Mouse (Mus musculus): Measurements from ENCODE around the gene Aldh16a1. TPM values are rescaled to one million over a fixed set of nuclear protein-coding genes. Genes with fewer than 3 reads are reported as not detected.
A peak's percentile ranks its signal among the peaks of the same experiment; 100 is the strongest.

Aldh16a1 gene
- polyA plus RNA-seq, 1 experiment = 34.6 TPM

- TF ChIP-seq CTCF (IDR thresholded peaks at IDR 0.05; ENCODE audit: control insufficient read depth, insufficient read depth, insufficient read length) (no peak), MAX (IDR thresholded peaks at IDR 0.05) (no peak), MYOG (IDR thresholded peaks at IDR 0.05; ENCODE audit: control insufficient read depth, extremely low read depth, insufficient read length) (no peak), USF1 (IDR thresholded peaks at IDR 0.05; ENCODE audit: low read depth) (no peak), CEBPB (IDR thresholded peaks at IDR 0.05; ENCODE audit: low read depth) (no peak), MYOD1 (IDR thresholded peaks at IDR 0.05; ENCODE audit: control insufficient read depth, insufficient read length, low read depth) (no peak), FOSL1 (IDR thresholded peaks at IDR 0.05; ENCODE audit: insufficient read depth, low read length, poor library complexity, severe bottlenecking) (no peak)
- Histone ChIP-seq H3K4me3 (ENCODE audit: insufficient read depth, poor library complexity, severe bottlenecking) (no peak overlapping the region), H3K79me2 (ENCODE audit: control insufficient read depth, insufficient read depth) (no peaks in the 10 kb centered on the region), H3ac (ENCODE audit: control insufficient read depth, insufficient read length, low read depth) (no peak overlapping the region), H3K79me3 (ENCODE audit: low read depth) (no peaks in the 10 kb centered on the region), H3K36me3 (ENCODE audit: control insufficient read depth, insufficient read depth) (no peaks in the 10 kb centered on the region), H3K27me3 (ENCODE audit: control insufficient read depth, insufficient read depth, insufficient read length) (peaks cover 52% of the 10 kb centered on the region)
Measured at GRCm38 (mm10) chr7:45164833-45165232, 10.4 kb upstream of the Aldh16a1 start.

- no peaks in the 10 kb centered on the region for H3K36me3 ChIP-seq (ENCODE audit: control insufficient read depth, insufficient read depth)
- H3K4me3 ChIP-seq (ENCODE audit: insufficient read depth, poor library complexity, severe bottlenecking) = no peak within 1 kb of the TSS
- no peaks in the 10 kb centered on the region for H3K79me2 ChIP-seq (ENCODE audit: control insufficient read depth, insufficient read depth)
- no peaks in the 10 kb centered on the region for H3K79me3 ChIP-seq (ENCODE audit: low read depth)
- TF ChIP-seq CTCF (IDR thresholded peaks at IDR 0.05; ENCODE audit: control insufficient read depth, insufficient read depth, insufficient read length) = no peak
- no peak for TF ChIP-seq USF1 (IDR thresholded peaks at IDR 0.05; ENCODE audit: low read depth)
- no peak for TF ChIP-seq FOSL1 (IDR thresholded peaks at IDR 0.05; ENCODE audit: insufficient read depth, low read length, poor library complexity, severe bottlenecking)
- TF ChIP-seq CEBPB (IDR thresholded peaks at IDR 0.05; ENCODE audit: low read depth) = no peak
- no peak for TF ChIP-seq MAX (IDR thresholded peaks at IDR 0.05)
- TF ChIP-seq MYOG (IDR thresholded peaks at IDR 0.05; ENCODE audit: control insufficient read depth, extremely low read depth, insufficient read length) = no peak
- TF ChIP-seq MYOD1 (IDR thresholded peaks at IDR 0.05; ENCODE audit: control insufficient read depth, insufficient read length, low read depth) = no peak
- peaks cover 45% of the 10 kb centered on the region for H3K27me3 ChIP-seq (ENCODE audit: control insufficient read depth, insufficient read depth, insufficient read length)
- H3ac ChIP-seq (ENCODE audit: control insufficient read depth, insufficient read length, low read depth) = peak within 1 kb of the TSS; percentile 33
Measured at GRCm38 (mm10) chr7:45163735-45164490, 9.5 kb upstream of the Aldh16a1 start, which contains the start of gene Slc17a7. Gene Slc17a7, plus strand, starts transcription at chr7:45163949.

GRCm38 (mm10) chr7:45162996-45163615, 8.7 kb upstream of the Aldh16a1 start:
- H3K4me3 ChIP-seq (ENCODE audit: insufficient read depth, poor library complexity, severe bottlenecking) = no peak overlapping the region
- no peaks in the 10 kb centered on the region for H3K79me2 ChIP-seq (ENCODE audit: control insufficient read depth, insufficient read depth)
- H3K27me3 ChIP-seq (ENCODE audit: control insufficient read depth, insufficient read depth, insufficient read length) = peaks cover 37% of the 10 kb centered on the region
- TF ChIP-seq MYOG (IDR thresholded peaks at IDR 0.05; ENCODE audit: control insufficient read depth, extremely low read depth, insufficient read length) = no peak
- no peak for TF ChIP-seq CTCF (IDR thresholded peaks at IDR 0.05; ENCODE audit: control insufficient read depth, insufficient read depth, insufficient read length)
- TF ChIP-seq MYOD1 (IDR thresholded peaks at IDR 0.05; ENCODE audit: control insufficient read depth, insufficient read length, low read depth) = no peak
- no peak for TF ChIP-seq USF1 (IDR thresholded peaks at IDR 0.05; ENCODE audit: low read depth)
- no peak for TF ChIP-seq CEBPB (IDR thresholded peaks at IDR 0.05; ENCODE audit: low read depth)
- no peak for TF ChIP-seq FOSL1 (IDR thresholded peaks at IDR 0.05; ENCODE audit: insufficient read depth, low read length, poor library complexity, severe bottlenecking)
- no peak for TF ChIP-seq MAX (IDR thresholded peaks at IDR 0.05)
- H3ac ChIP-seq (ENCODE audit: control insufficient read depth, insufficient read length, low read depth) = no peak overlapping the region
- H3K79me3 ChIP-seq (ENCODE audit: low read depth) = no peaks in the 10 kb centered on the region
- no peaks in the 10 kb centered on the region for H3K36me3 ChIP-seq (ENCODE audit: control insufficient read depth, insufficient read depth)

- Histone ChIP-seq H3K4me3 (ENCODE audit: insufficient read depth, poor library complexity, severe bottlenecking) (no peak overlapping the region), H3K79me2 (ENCODE audit: control insufficient read depth, insufficient read depth) (no peaks in the 10 kb centered on the region), H3K36me3 (ENCODE audit: control insufficient read depth, insufficient read depth) (no peaks in the 10 kb centered on the region), H3K27me3 (ENCODE audit: control insufficient read depth, insufficient read depth, insufficient read length) (peaks cover 31% of the 10 kb centered on the region), H3K79me3 (ENCODE audit: low read depth) (no peaks in the 10 kb centered on the region), H3ac (ENCODE audit: control insufficient read depth, insufficient read length, low read depth) (no peak overlapping the region)
- TF ChIP-seq MYOD1 (IDR thresholded peaks at IDR 0.05; ENCODE audit: control insufficient read depth, insufficient read length, low read depth) = no peak
- no peak for TF ChIP-seq CEBPB (IDR thresholded peaks at IDR 0.05; ENCODE audit: low read depth)
- TF ChIP-seq FOSL1 (IDR thresholded peaks at IDR 0.05; ENCODE audit: insufficient read depth, low read length, poor library complexity, severe bottlenecking) = no peak
- TF ChIP-seq MAX (IDR thresholded peaks at IDR 0.05) = no peak
- no peak for TF ChIP-seq MYOG (IDR thresholded peaks at IDR 0.05; ENCODE audit: control insufficient read depth, extremely low read depth, insufficient read length)
- no peak for TF ChIP-seq USF1 (IDR thresholded peaks at IDR 0.05; ENCODE audit: low read depth)
- TF ChIP-seq CTCF (IDR thresholded peaks at IDR 0.05; ENCODE audit: control insufficient read depth, insufficient read depth, insufficient read length) = no peak
Measured at GRCm38 (mm10) chr7:45162551-45162950, 8.2 kb upstream of the Aldh16a1 start.

- no peak overlapping the region for H3K4me3 ChIP-seq (ENCODE audit: insufficient read depth, poor library complexity, severe bottlenecking)
- no peak overlapping the region for H3ac ChIP-seq (ENCODE audit: control insufficient read depth, insufficient read length, low read depth)
- H3K79me2 ChIP-seq (ENCODE audit: control insufficient read depth, insufficient read depth) = no peaks in the 10 kb centered on the region
- no peaks in the 10 kb centered on the region for H3K79me3 ChIP-seq (ENCODE audit: low read depth)
- no peaks in the 10 kb centered on the region for H3K36me3 ChIP-seq (ENCODE audit: control insufficient read depth, insufficient read depth)
- H3K27me3 ChIP-seq (ENCODE audit: control insufficient read depth, insufficient read depth, insufficient read length) = peaks cover 24% of the 10 kb centered on the region
- TF ChIP-seq CEBPB (IDR thresholded peaks at IDR 0.05; ENCODE audit: low read depth) (no peak), USF1 (IDR thresholded peaks at IDR 0.05; ENCODE audit: low read depth) (peak; percentile 26), FOSL1 (IDR thresholded peaks at IDR 0.05; ENCODE audit: insufficient read depth, low read length, poor library complexity, severe bottlenecking) (no peak), MYOD1 (IDR thresholded peaks at IDR 0.05; ENCODE audit: control insufficient read depth, insufficient read length, low read depth) (no peak), MAX (IDR thresholded peaks at IDR 0.05) (no peak), CTCF (IDR thresholded peaks at IDR 0.05; ENCODE audit: control insufficient read depth, insufficient read depth, insufficient read length) (peak; percentile 99), MYOG (IDR thresholded peaks at IDR 0.05; ENCODE audit: control insufficient read depth, extremely low read depth, insufficient read length) (no peak)
Measured at GRCm38 (mm10) chr7:45161612-45162473, 7.5 kb upstream of the Aldh16a1 start.

All from C2C12 (cell line).